Mouse (Mus musculus) kidney, postnatal 0 days (tissue): ENCODE data around the gene Hsd17b2. TPM values are rescaled to one million over a fixed set of nuclear protein-coding genes. Genes with fewer than 3 reads are reported as not detected.
A peak's percentile ranks its signal among the peaks of the same experiment; 100 is the strongest.

Source experiments
- ATAC-seq: fragments of 200-750 bp; cut with Nextera tagmentation; replicated peaks from 2 replicates; pipeline ENCODE4 v1.8.0; 2017; ENCODE audit warnings: low read depth, moderate number of reproducible peaks, moderate TSS enrichment, moderate library complexity; ENCODE audit not compliant: low FRiP score
- DNase-seq: peaks from one replicate; pipeline ENCODE4 v3.0.0-alpha.2; 2016; ENCODE audit warnings: low spot score
- H3K27ac ChIP-seq: fragments of 300-500 bp; sonication (generic); 2 replicates; pipeline ENCODE4 v1.5.1; 2014; ENCODE audit warnings: mild to moderate bottlenecking
- H3K27me3 ChIP-seq: fragments of 300-500 bp; sonication (generic); 2 replicates; pipeline ENCODE4 v1.6.1; 2014; ENCODE audit warnings: low read length, mixed read lengths; ENCODE audit not compliant: insufficient read depth
- H3K36me3 ChIP-seq: fragments of 300-500 bp; sonication (generic); 2 replicates; pipeline ENCODE4 v1.6.1; 2014; ENCODE audit warnings: low read length, mixed read lengths; ENCODE audit not compliant: insufficient read depth
- H3K4me1 ChIP-seq: fragments of 300-500 bp; sonication (generic); replicated peaks from 2 replicates; pipeline ENCODE4 v1.6.1; 2014; ENCODE audit warnings: antibody characterized with exemption, low read length, mixed read lengths; ENCODE audit not compliant: insufficient read depth
- H3K4me2 ChIP-seq: fragments of 300-500 bp; sonication (generic); 2 replicates; pipeline ENCODE4 v1.6.1; 2014; ENCODE audit warnings: mild to moderate bottlenecking, low read length, moderate library complexity, mixed read lengths
- H3K4me3 ChIP-seq: fragments of 300-500 bp; sonication (generic); replicated peaks from 2 replicates; pipeline ENCODE4 v1.5.1; 2014; ENCODE audit warnings: low read depth, low read length
- H3K9ac ChIP-seq: fragments of 300-500 bp; sonication (generic); 2 replicates; pipeline ENCODE4 v1.6.1; 2014; ENCODE audit warnings: low read depth, low read length
- H3K9me3 ChIP-seq: fragments of 300-500 bp; sonication (generic); replicated peaks from 2 replicates; pipeline ENCODE4 v1.6.1; 2016; ENCODE audit warnings: low read length, inconsistent platforms, mixed read lengths
- CTCF ChIP-seq: IDR thresholded peaks from 2 replicates; pipeline ENCODE4 v1.5.1; 2016; ENCODE audit warnings: antibody characterized with exemption, low read depth, mild to moderate bottlenecking, moderate library complexity
- WGBS: fragments of 180-500 bp; shearing (Covaris S2); extraction: QIAGEN DNeasy Blood & Tissue Kit; methylation state at CpG from one replicate; pipeline ENCODE4 v1.1.7; 2014; 5-methylcytosine and 5-hydroxymethylcytosine counted together
- polyA plus RNA-seq: library from polyadenylated mRNA; unstranded; fragments of >200 nt; fragmentation: Nextera tagmentation; extraction: Ambion mirVana; gene quantifications from 2 replicates; pipeline ENCODE4 v1.2.1, GENCODE M21; 2015

Hsd17b2 gene
- polyA plus RNA-seq, 1 experiment from 2014 or later, result 29.2 TPM

- Histone ChIP-seq H3K27ac (peak overlapping the region; percentile 47; the same call in 1 of the 2 replicates), H3K27me3 (no peaks in the 10 kb centered on the region), H3K4me3 (no peak overlapping the region), H3K4me1 (no peaks in the 10 kb centered on the region), H3K9me3 (no peaks in the 10 kb centered on the region), H3K36me3 (no peaks in the 10 kb centered on the region), H3K9ac (no peak overlapping the region), H3K4me2 (no peak overlapping the region)
- DNase-seq (peak; percentile 49), ATAC-seq (peak; percentile 90)
- 67% methylated on average over 15 of the region's 15 CpGs for WGBS
- no peak for TF ChIP-seq CTCF
Measured at GRCm38 (mm10) chr8:117742431-117743012, 40.8 kb downstream of the Hsd17b2 start.

GRCm38 (mm10) chr8:117746651-117747050 lies 44.9 kb downstream of the Hsd17b2 start:
- Histone ChIP-seq H3K27me3 (no peaks in the 10 kb centered on the region), H3K9me3 (no peaks in the 10 kb centered on the region), H3K4me2 (no peak overlapping the region), H3K27ac (peak overlapping the region; percentile 19; the same call in 1 of the 2 replicates), H3K4me3 (no peak overlapping the region), H3K4me1 (no peaks in the 10 kb centered on the region), H3K9ac (no peak overlapping the region), H3K36me3 (no peaks in the 10 kb centered on the region)
- DNase-seq, result no peak
- WGBS, result 76% methylated on average over 5 of the region's 5 CpGs
- no peak for ATAC-seq
- no peak for TF ChIP-seq CTCF

DNA sequence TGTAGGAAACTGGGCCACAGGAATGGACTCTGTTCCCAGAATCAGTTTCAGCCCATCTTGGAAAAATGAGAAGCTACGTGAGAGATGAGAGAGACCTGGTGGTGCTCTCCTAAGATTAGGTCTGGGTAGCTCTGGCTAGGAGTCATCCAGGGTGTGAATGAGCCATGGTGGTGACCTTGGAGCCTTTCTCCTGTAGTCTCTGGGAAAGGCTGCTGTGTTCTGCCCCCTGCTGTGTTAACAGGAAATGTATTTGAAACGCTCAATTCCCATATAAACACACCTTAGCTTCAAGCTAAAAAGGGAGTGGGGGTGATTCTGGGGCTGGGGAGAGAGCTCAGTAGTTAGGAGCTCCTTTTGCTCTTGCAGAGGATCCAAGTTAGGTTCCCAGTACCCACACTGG lies 45.7 kb downstream of the Hsd17b2 start:
- Histone ChIP-seq H3K4me3 (no peak overlapping the region), H3K4me1 (no peaks in the 10 kb centered on the region), H3K4me2 (0 out of 2 replicates have a peak overlapping the region, but pooled peaks have one; percentile 6), H3K36me3 (no peaks in the 10 kb centered on the region), H3K27ac (peak overlapping the region; percentile 19; the same call in 1 of the 2 replicates), H3K9me3 (no peaks in the 10 kb centered on the region), H3K27me3 (no peaks in the 10 kb centered on the region), H3K9ac (no peak overlapping the region)
- DNase-seq (no peak), ATAC-seq (no peak)
- 34% methylated on average over 2 of the region's 2 CpGs for WGBS
- TF ChIP-seq CTCF, result peak; percentile 37; the same call in 1 of the 2 replicates

DNA sequence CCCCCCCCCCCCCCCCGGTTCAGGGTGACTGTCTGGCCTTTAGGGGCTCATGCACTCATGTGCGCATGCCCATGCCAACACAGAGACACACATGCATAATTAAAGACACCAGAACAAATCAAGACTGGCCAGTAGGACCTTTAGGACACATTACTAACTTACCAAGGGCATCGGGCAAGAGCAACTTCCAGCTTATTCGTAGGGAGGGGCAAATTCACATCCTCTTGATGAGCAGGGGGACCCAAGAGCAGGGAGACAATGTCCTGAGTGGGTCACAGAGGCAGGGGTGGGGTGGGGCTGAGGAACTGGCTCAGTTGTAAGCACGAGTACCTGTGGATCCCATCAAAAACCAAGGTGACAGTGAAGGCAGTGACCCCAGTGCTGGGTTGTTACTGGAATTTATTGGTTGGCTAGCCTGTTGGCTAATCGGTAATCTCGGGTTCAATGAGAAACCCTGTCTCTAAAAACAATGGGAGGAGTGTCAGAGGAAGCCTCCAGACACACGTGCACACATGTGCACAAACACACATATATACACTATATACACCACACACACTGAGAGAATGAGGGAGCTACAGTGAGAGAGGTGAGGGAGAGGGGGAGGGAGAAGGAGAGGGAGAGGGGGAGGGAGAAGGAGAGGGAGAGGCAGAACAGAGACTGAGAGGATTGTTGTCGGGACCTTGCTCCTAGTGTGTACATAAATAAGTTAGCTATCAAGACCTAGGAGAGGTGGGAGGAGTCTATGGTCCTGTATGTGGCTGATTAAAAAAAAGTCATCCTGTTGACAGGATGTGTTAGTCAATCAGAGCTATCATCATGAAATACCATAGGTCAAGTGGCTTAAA lies 46.4 kb downstream of the Hsd17b2 start:
- H3K27ac ChIP-seq, result peak overlapping the region; percentile 60; the same call in 1 of the 2 replicates
- ATAC-seq, result peak; percentile 85
- TF ChIP-seq CTCF, result no peak

GRCm38 (mm10) chr8:117749436-117749835 lies 47.7 kb downstream of the Hsd17b2 start:
- no peak for TF ChIP-seq CTCF
- H3K4me2 ChIP-seq, result no peak overlapping the region

More for the DNA sequence above, 46.4 kb downstream of the Hsd17b2 start:
- Histone ChIP-seq H3K36me3 (no peaks in the 10 kb centered on the region), H3K4me2 (no peak overlapping the region), H3K4me3 (no peak overlapping the region), H3K9me3 (no peaks in the 10 kb centered on the region), H3K4me1 (no peaks in the 10 kb centered on the region), H3K9ac (no peak overlapping the region), H3K27me3 (no peaks in the 10 kb centered on the region)
- no peak for DNase-seq
- WGBS, result 58% methylated on average over 8 of the region's 9 CpGs

DNA sequence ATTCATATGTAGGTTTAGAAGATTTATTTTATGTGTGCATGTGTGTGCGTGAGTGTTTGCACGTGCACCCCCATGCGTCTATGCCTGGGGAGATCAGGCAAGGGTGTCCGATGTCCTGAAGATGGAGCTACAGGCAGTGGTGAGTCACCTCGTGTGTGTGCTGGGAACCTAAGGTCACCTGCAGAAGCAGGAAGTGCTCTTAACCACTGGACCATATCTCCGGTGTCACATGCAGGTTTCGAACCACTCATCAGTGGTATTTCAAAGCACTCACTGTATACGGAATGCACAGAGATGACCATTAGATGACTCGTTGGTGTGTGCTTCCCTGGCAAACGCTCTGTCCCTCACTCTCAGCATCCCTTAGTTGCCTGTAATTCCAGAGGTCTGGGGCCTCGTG lies 56.2 kb downstream of the Hsd17b2 start:
- Histone ChIP-seq H3K9me3 (no peaks in the 10 kb centered on the region), H3K36me3 (no peaks in the 10 kb centered on the region), H3K27ac (no peak overlapping the region), H3K4me2 (no peak overlapping the region), H3K4me3 (no peak overlapping the region), H3K9ac (no peak overlapping the region), H3K4me1 (no peaks in the 10 kb centered on the region), H3K27me3 (no peaks in the 10 kb centered on the region)
- no peak for DNase-seq
- TF ChIP-seq CTCF, result no peak
- WGBS, result 75% methylated on average over 11 of the region's 11 CpGs
- no peak for ATAC-seq

More at GRCm38 (mm10) chr8:117749436-117749835, 47.7 kb downstream of the Hsd17b2 start:
- Histone ChIP-seq H3K9me3 (no peaks in the 10 kb centered on the region), H3K4me3 (no peak overlapping the region), H3K27me3 (no peaks in the 10 kb centered on the region), H3K4me1 (no peaks in the 10 kb centered on the region), H3K9ac (no peak overlapping the region), H3K36me3 (no peaks in the 10 kb centered on the region), H3K27ac (no peak overlapping the region)
- 58% methylated on average over 2 of the region's 2 CpGs for WGBS
- ATAC-seq (no peak), DNase-seq (no peak)
